Mouse (Mus musculus) kidney, adult 2 months (tissue): ENCODE measurements at regions not wholly inside any gene's neighbourhood (a gene's known extent, or its start where the extent isn't known, plus 50 kb on each side); places are given as distances from the start of the nearest gene placed in this dataset.

Experiments
- CTCF ChIP-seq: fragments of 200-500 bp; conservative IDR thresholded peaks from 2 replicates; pipeline ENCODE4 v1.5.1; 2011; ENCODE audit warnings: low read depth, mild to moderate bottlenecking, control low read depth, low read length, moderate library complexity, mixed read lengths; ENCODE audit not compliant: insufficient read depth, insufficient read length
- POLR2A ChIP-seq: fragments of 200-500 bp; IDR thresholded peaks from one replicate; pipeline ENCODE4 v1.6.1; 2011; ENCODE audit warnings: low read depth, low read length, control low read depth

GRCm38 (mm10) chr4:131208166-131208565 lies 264.0 kb downstream of the Matn1 start:
- TF ChIP-seq CTCF (no peak), POLR2A (no peak)
